Mouse (Mus musculus): ENCODE data around the gene Ehd1. TPM values are rescaled to one million over a fixed set of nuclear protein-coding genes. Genes with fewer than 3 reads are reported as not detected.

Gene Ehd1
- not detected in 2 replicates for polyA plus RNA-seq (2012; ENCODE audit: insufficient read depth, insufficient read length, low replicate concordance, missing spikeins)

- Histone ChIP-seq H3K4me3 (ENCODE audit: insufficient read depth, low read depth, low read length) (peak within 1 kb of the TSS; percentile 97), H3K27ac (ENCODE audit: insufficient read depth, low read depth, low read length) (peak within 1 kb of the TSS; percentile 38; the same call in 1 of the 2 replicates), H3K4me1 (ENCODE audit: control insufficient read depth, insufficient read depth, low read length) (peaks cover 26% of the 10 kb centered on the region)
- under 1% methylated on average over 105 of the region's 106 CpGs for WGBS
- TF ChIP-seq POLR2A (IDR thresholded peaks at IDR 0.05; ENCODE audit: insufficient read depth, low read depth, low read length) (peak; percentile 52), CTCF (IDR thresholded peaks at IDR 0.05; ENCODE audit: insufficient read depth, low read depth, low read length) (peak; percentile 68; the same call in 1 of the 2 replicates)
Observed at GRCm38 (mm10) chr19:6276426-6277421, at the start of gene Ehd1. Gene Ehd1 (plus strand): TSS chr19:6276725.

- Histone ChIP-seq H3K4me1 (ENCODE audit: control insufficient read depth, insufficient read depth, low read length) (no peaks in the 10 kb centered on the region), H3K4me3 (ENCODE audit: insufficient read depth, low read depth, low read length) (no peak overlapping the region), H3K27ac (ENCODE audit: insufficient read depth, low read depth, low read length) (no peak overlapping the region)
- TF ChIP-seq POLR2A (IDR thresholded peaks at IDR 0.05; ENCODE audit: insufficient read depth, low read depth, low read length) (no peak), CTCF (IDR thresholded peaks at IDR 0.05; ENCODE audit: insufficient read depth, low read depth, low read length) (no peak)
- 91% methylated on average over 14 of the region's 14 CpGs for WGBS
Observed at GRCm38 (mm10) chr19:6226763-6227162, 49.8 kb upstream of the Ehd1 start.

GRCm38 (mm10) chr19:6227864-6228263 lies 48.7 kb upstream of the Ehd1 start:
- WGBS, result 60% methylated on average over 4 of the region's 4 CpGs
- Histone ChIP-seq H3K4me3 (ENCODE audit: insufficient read depth, low read depth, low read length) (no peak overlapping the region), H3K27ac (ENCODE audit: insufficient read depth, low read depth, low read length) (no peak overlapping the region), H3K4me1 (ENCODE audit: control insufficient read depth, insufficient read depth, low read length) (no peaks in the 10 kb centered on the region)
- TF ChIP-seq CTCF (IDR thresholded peaks at IDR 0.05; ENCODE audit: insufficient read depth, low read depth, low read length) (no peak), POLR2A (IDR thresholded peaks at IDR 0.05; ENCODE audit: insufficient read depth, low read depth, low read length) (no peak)

- H3K27ac ChIP-seq (ENCODE audit: insufficient read depth, low read depth, low read length), result no peak overlapping the region
- H3K4me3 ChIP-seq (ENCODE audit: insufficient read depth, low read depth, low read length), result no peak overlapping the region
- WGBS, result 89% methylated on average over 4 of the region's 4 CpGs
- TF ChIP-seq POLR2A (IDR thresholded peaks at IDR 0.05; ENCODE audit: insufficient read depth, low read depth, low read length) (no peak), CTCF (IDR thresholded peaks at IDR 0.05; ENCODE audit: insufficient read depth, low read depth, low read length) (no peak)
- peaks cover 21% of the 10 kb centered on the region for H3K4me1 ChIP-seq (ENCODE audit: control insufficient read depth, insufficient read depth, low read length)
Observed at GRCm38 (mm10) chr19:6230411-6230810, 46.1 kb upstream of the Ehd1 start.

GRCm38 (mm10) chr19:6231036-6231435 lies 45.5 kb upstream of the Ehd1 start:
- TF ChIP-seq CTCF (IDR thresholded peaks at IDR 0.05; ENCODE audit: insufficient read depth, low read depth, low read length), result no peak
- no peak for TF ChIP-seq POLR2A (IDR thresholded peaks at IDR 0.05; ENCODE audit: insufficient read depth, low read depth, low read length)
- 83% methylated on average over 2 of the region's 2 CpGs for WGBS
- H3K27ac ChIP-seq (ENCODE audit: insufficient read depth, low read depth, low read length), result no peak overlapping the region
- peaks cover 21% of the 10 kb centered on the region for H3K4me1 ChIP-seq (ENCODE audit: control insufficient read depth, insufficient read depth, low read length)
- H3K4me3 ChIP-seq (ENCODE audit: insufficient read depth, low read depth, low read length), result no peak overlapping the region

GRCm38 (mm10) chr19:6233647-6234046 lies 42.9 kb upstream of the Ehd1 start:
- H3K27ac ChIP-seq (ENCODE audit: insufficient read depth, low read depth, low read length), result no peak overlapping the region
- no peak for TF ChIP-seq POLR2A (IDR thresholded peaks at IDR 0.05; ENCODE audit: insufficient read depth, low read depth, low read length)
- TF ChIP-seq CTCF (IDR thresholded peaks at IDR 0.05; ENCODE audit: insufficient read depth, low read depth, low read length), result no peak
- 85% methylated on average over 16 of the region's 16 CpGs for WGBS
- H3K4me1 ChIP-seq (ENCODE audit: control insufficient read depth, insufficient read depth, low read length), result peaks cover 25% of the 10 kb centered on the region
- H3K4me3 ChIP-seq (ENCODE audit: insufficient read depth, low read depth, low read length), result no peak overlapping the region

- Histone ChIP-seq H3K27ac (ENCODE audit: insufficient read depth, low read depth, low read length) (no peak overlapping the region), H3K4me3 (ENCODE audit: insufficient read depth, low read depth, low read length) (peak overlapping the region; percentile 77), H3K4me1 (ENCODE audit: control insufficient read depth, insufficient read depth, low read length) (peaks cover 25% of the 10 kb centered on the region)
- no peak for TF ChIP-seq POLR2A (IDR thresholded peaks at IDR 0.05; ENCODE audit: insufficient read depth, low read depth, low read length)
- WGBS, result 68% methylated on average over 11 of the region's 11 CpGs
Observed at GRCm38 (mm10) chr19:6234337-6235083, 42.0 kb upstream of the Ehd1 start.

GRCm38 (mm10) chr19:6235084-6236052 lies 41.2 kb upstream of the Ehd1 start, which contains the start of gene Ppp2r5b:
Gene Ppp2r5b (minus strand): TSS chr19:6235872.
- 1% methylated on average over 48 of the region's 48 CpGs for WGBS
- peaks cover 25% of the 10 kb centered on the region for H3K4me1 ChIP-seq (ENCODE audit: control insufficient read depth, insufficient read depth, low read length)
- peak within 1 kb of the TSS; percentile 99 for H3K27ac ChIP-seq (ENCODE audit: insufficient read depth, low read depth, low read length)
- peak within 1 kb of the TSS; percentile 77 for H3K4me3 ChIP-seq (ENCODE audit: insufficient read depth, low read depth, low read length)
- no peak for TF ChIP-seq CTCF (IDR thresholded peaks at IDR 0.05; ENCODE audit: insufficient read depth, low read depth, low read length)
- TF ChIP-seq POLR2A (IDR thresholded peaks at IDR 0.05; ENCODE audit: insufficient read depth, low read depth, low read length), result peak; percentile 65; the same call in 1 of the 2 replicates
